Mouse (Mus musculus) G1E (cell line): ENCODE results near the gene Paqr4.

ENCODE experiments used
- CTCF ChIP-seq: IDR thresholded peaks from 2 replicates; pipeline ENCODE4 v1.5.1; 2012; ENCODE audit warnings: low read depth, low read length, inconsistent platforms, mixed read lengths
- GATA1 ChIP-seq: IDR thresholded peaks from 2 replicates; pipeline ENCODE4 v1.6.1; 2012; ENCODE audit warnings: borderline replicate concordance, low read length, inconsistent platforms, mixed read lengths
- POLR2AphosphoS5 ChIP-seq: IDR thresholded peaks from 2 replicates; pipeline ENCODE4 v1.6.1; 2012; ENCODE audit warnings: low read depth, low read length, inconsistent platforms; ENCODE audit not compliant: insufficient replicate concordance
- TAL1 ChIP-seq: conservative IDR thresholded peaks from 2 replicates; pipeline ENCODE4 v1.6.1; 2012; ENCODE audit warnings: low read depth, low read length, inconsistent platforms, mixed read lengths

- no peak for TF ChIP-seq CTCF
- TF ChIP-seq TAL1, result no peak
- no peak for TF ChIP-seq GATA1
- TF ChIP-seq POLR2AphosphoS5, result no peak
Observed at GRCm38 (mm10) chr17:23746311-23746710, 5.6 kb upstream of the Paqr4 start.
